In genomic region chr9:45196125-45196830, GRCm38 (mm10) we compare ENCODE assay signal across 21 mouse cellular contexts. TPM values are rescaled to one million over a fixed set of nuclear protein-coding genes. Genes with fewer than 3 reads are reported as not detected.
"Had no signal": no experiment of that assay in that cellular context is flagged by ENCODE, and none has a peak within 500 bp of the region (broad histone marks: within the 10 kb centered on the region; RNA-seq: fewer than 3 reads in every experiment).

No protein-coding gene starts in this region.

- H3K27me3 ChIP-seq: liver, embryonic 13.5 days; midbrain, embryonic 15.5 days; neural tube, embryonic 12.5 days; neural tube, embryonic 15.5 days had no signal

- ATAC-seq: intestine, embryonic 16.5 days; lung, postnatal 0 days; midbrain, embryonic 15.5 days had no signal

- H3K36me3 ChIP-seq: liver, embryonic 13.5 days; midbrain, embryonic 12.5 days; midbrain, embryonic 15.5 days; neural tube, embryonic 12.5 days; neural tube, embryonic 15.5 days had no signal

- H3K4me2 ChIP-seq: liver, embryonic 13.5 days; lung, embryonic 14.5 days; midbrain, embryonic 12.5 days; midbrain, embryonic 15.5 days; neural tube, embryonic 12.5 days; neural tube, embryonic 15.5 days had no signal

- H3K4me1 ChIP-seq: liver, embryonic 13.5 days; midbrain, embryonic 12.5 days; midbrain, embryonic 15.5 days; neural tube, embryonic 12.5 days; neural tube, embryonic 15.5 days had no signal

- H3K9ac ChIP-seq: liver, embryonic 13.5 days; lung, embryonic 14.5 days; midbrain, embryonic 12.5 days; midbrain, embryonic 15.5 days; neural tube, embryonic 12.5 days; neural tube, embryonic 15.5 days had no signal

- H3K4me3 ChIP-seq: layer of hippocampus, adult 2 months; left cerebral cortex, adult 2 months; liver, embryonic 13.5 days; midbrain, embryonic 12.5 days; midbrain, embryonic 15.5 days; neural tube, embryonic 12.5 days; neural tube, embryonic 15.5 days had no signal

- H3K27ac ChIP-seq: kidney, postnatal 0 days; layer of hippocampus, adult 2 months; left cerebral cortex, adult 2 months; liver, embryonic 13.5 days; macrophage; midbrain, embryonic 12.5 days; midbrain, embryonic 15.5 days; neural tube, embryonic 12.5 days; neural tube, embryonic 15.5 days had no signal

- H3K9me3 ChIP-seq: liver, embryonic 13.5 days; midbrain, embryonic 12.5 days; midbrain, embryonic 15.5 days; neural tube, embryonic 12.5 days; neural tube, embryonic 15.5 days had no signal

- DNase-seq: kidney, adult 18-20 months; kidney, postnatal 25 days; layer of hippocampus, postnatal 36 days; liver, embryonic 13.5 days; lung, embryonic 14.5 days; right cerebral cortex, postnatal 25 days had no signal

RNA-seq across cellular contexts. Expression of gene Tmprss4, which starts 7.6 kb away (rescaled TPM):
- polyA plus RNA-seq: midbrain, embryonic 12.5 days; midbrain, embryonic 15.5 days; neural tube, embryonic 15.5 days had no signal

RNA-seq across cellular contexts. Expression of gene BC049352, which starts 14.5 kb away (rescaled TPM):
- polyA plus RNA-seq: kidney, embryonic 14.5 days; large intestine, adult 2 months; limb, embryonic 11.5 days; limb, embryonic 14.5 days; midbrain, embryonic 12.5 days; midbrain, embryonic 15.5 days; neural tube, embryonic 12.5 days; neural tube, embryonic 15.5 days; stomach, embryonic 16.5 days had no signal

RNA-seq across cellular contexts. Expression of gene Scn4b, which starts 58.1 kb away (rescaled TPM):
- polyA plus RNA-seq: lung, embryonic 14.5 days; macrophage had no signal
